Mouse (Mus musculus) right cerebral cortex, adult 2 months (tissue): ENCODE results near the gene Eefsec.

Experiments used
- DNase-seq, 2 experiments: peaks; one replicate each; pipeline ENCODE4 v3.0.0; 2021 to 2022; ENCODE audit warnings: low spot score in 2 of 2

Gene Eefsec

DNA sequence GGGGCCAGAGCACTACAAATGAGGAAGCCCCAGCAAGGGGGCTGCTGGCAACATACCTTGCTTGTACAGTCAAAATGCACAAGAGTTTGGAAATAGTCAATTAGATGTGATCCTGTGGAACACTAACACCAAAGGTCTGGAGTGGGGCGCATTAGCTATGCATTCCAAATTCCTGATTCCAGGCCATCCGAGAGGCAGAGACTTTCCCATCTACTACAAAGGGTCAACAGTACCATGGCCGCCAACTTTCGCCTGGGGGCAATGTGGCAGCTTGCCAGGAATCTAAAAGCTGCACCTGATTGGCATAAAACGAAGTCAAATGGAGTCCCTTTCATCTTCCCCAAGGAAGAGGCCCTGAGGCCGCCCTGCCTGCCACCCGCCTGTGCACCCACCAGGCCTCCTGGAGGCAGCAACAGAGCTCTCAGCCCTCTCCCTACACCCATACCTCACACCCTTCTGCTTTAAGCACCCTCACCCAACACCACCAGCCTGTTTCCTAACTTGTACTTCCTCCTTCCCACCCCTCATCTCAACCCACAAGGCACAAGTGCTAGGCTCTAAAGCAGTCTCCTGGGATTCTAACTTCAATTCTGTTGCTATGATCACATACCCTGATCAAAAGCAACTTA, 30.1 kb downstream of the Eefsec start:
- DNase-seq = no peak

DNA sequence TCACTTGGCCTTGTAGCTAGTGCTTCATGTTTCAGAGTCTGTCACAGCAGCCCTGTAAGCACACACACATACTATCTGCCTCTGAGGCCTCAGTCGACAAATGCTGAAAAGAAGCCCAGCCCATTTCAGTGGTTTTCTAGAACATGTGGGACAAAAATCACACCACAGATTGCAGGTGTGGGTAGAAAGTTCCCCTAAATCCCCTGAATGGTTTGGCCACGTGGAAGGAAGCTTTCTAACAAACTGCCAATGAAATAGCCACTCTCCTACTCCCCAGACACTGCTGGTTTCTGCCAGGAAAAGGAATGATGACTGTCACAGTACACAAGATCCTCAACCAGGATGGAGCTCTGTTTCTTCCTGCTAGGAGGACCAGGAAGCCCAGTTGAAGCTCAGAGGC, 33.7 kb downstream of the Eefsec start:
- DNase-seq = peak; percentile 13 to 23

DNA sequence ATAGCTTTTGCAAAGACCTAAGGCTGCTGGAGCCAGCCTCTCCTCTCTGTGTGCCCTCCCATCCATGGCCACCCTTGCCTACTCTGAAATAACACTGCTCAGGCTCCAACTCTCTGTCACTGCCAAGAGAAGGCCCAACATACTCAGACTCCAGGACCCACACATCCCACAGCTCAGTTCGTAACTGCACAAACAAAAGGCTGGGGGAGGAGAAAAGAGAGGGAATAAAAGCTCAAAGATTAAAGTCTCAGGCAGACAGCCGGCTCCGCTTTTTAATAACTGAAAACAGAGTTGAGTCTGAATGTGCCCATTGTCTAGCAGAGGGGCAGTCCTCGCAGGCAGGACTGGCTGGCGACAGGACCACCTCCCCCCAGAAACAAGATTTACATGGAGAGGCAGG, 36.8 kb downstream of the Eefsec start:
- no peak for DNase-seq

DNA sequence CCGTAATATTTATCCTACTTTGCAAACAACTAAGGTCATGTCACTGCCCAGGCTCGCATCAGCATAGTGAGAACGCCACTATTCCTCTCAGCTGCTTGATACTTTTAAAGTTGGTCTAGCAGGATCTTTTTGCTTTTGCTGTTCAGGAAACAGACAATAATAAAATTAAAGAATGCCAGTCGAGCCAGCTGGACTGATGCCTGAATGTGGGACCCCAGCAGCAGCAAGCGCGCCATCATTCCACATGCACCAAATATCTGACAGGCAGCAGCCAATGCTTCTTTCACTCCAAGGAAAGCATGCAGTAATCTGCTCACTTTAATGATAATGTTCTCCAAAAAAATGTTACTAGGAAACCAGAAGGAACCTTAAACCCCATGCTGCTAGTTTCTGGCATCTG, 45.9 kb downstream of the Eefsec start:
- no peak for DNase-seq

DNA sequence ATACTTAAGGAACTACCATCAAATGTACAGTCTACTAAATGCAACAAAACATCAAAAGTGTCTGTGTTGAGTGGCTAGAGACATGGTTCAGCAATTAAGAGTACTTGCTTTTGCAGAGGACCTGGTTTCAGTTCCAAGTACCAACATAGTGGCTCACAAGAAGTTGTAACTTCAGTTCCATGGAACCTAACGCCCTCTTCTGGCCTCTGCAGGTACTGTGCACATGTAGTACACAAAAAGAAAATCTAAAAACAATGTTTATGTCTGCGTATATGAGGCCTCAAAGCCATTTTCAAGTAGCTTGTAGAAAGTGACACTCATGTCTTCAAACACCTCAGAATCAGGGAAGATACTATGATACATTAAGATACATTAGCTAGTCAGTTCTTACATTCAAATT, 48.4 kb downstream of the Eefsec start:
- no peak for DNase-seq

DNA sequence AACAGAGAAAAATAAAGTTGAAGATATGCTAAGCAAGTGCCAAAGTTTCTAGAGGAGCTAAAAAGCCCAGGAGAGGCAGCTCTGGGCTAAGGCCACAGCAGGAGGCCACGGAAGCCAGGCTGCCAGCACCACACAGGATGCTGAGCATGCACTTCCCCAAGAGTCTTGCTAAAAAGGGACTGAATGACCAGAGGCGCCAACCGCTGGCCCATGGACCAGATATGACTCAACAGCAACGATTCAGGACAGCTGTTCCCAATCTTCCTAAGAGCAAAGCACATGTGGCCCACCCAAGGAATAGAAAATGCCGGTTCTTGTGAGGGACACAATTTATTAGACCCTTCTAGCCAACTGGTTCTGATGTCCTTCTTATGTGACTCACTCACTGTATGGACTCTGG, 57.4 kb downstream of the Eefsec start:
- no peak for DNase-seq

DNA sequence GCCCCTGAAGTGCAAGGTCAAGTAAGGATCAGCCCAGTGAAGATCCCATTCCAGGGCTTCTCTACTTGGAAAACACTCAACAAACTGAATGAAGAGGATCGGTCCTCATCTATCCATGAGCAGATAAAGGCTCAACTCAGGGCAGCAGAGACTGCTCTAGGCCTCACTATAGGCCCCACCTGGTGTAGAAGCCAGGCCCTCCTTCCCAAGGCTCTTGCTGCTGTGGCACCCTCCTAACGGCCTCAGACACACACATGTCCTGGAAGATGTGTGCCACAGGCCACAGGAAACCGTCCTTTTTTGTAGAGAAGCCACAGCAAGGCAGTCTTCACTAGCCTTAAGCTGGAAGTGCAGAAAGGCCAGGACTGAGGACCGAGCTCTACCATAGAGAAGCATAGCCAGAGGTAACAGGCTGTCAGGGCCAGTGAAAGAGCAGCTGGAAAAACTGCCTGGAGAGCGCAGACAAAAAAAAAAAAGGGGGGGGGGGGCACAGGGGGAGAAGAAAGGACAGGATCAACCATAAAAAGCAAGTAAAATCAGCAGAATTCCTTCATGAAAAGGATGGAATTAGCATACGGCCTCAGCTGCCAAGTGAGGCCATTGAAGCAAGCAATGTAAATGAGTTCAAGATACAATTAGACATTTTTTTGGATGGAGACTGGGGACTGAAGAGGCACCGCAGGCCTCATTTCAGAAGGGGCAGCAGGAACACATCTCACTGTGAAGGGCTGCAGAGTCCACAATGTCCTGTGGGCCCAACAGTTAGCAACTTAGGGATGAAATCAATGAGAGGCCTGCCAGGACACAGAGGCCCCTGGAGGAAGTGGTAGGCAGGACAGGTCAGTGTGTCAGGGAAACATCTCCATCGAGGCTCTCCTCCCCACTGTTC, 58.3 kb downstream of the Eefsec start:
- DNase-seq = no peak

DNA sequence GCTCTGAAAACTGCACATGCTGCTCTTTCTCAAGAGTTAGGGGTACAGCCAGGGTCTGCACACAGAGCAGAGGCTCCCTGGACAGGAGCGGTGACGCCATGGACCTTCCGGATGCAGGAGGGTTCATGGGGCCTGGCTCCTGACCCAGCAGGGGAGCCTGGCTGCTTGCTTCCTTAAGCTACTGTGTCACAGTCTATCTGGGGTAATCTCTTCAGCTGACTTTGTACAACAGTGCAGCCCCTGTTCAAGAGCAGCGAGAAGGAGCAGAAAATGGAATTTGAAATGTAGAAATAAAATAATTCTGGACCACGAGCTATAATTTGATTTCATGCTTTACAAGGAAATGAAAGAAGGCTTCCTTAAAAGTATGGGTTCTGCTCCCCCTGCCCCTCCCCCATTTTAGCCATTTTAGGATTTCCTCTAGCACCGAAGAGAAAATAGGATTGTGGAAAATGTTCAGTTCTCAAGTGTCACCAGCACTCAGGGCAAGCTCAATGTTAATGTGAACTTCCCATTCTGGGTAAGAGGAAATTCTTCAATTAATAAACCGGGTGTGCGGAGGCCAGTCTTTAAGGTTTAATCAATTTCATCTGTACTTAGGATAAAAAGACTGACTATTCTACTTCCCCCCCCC, 61.8 kb downstream of the Eefsec start:
- DNase-seq = no peak

DNA sequence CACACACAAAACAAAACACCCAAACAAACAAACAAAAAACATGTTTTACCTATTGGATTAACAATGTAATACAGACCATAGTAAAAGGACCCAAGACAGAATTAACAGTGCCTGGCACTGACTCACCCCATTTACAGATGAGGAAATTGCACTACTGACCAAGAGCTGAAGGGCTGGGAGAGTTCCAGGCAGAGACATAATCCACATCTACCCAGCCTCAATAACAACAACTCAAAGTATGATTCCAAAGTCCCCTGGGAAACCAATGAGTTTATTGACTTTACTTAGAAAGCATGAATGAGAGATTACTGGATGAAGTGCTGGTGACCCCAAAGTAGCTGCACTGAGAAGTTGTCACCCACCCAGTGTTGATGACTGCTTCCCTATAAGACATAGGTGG, 62.6 kb downstream of the Eefsec start:
- no peak for DNase-seq

DNA sequence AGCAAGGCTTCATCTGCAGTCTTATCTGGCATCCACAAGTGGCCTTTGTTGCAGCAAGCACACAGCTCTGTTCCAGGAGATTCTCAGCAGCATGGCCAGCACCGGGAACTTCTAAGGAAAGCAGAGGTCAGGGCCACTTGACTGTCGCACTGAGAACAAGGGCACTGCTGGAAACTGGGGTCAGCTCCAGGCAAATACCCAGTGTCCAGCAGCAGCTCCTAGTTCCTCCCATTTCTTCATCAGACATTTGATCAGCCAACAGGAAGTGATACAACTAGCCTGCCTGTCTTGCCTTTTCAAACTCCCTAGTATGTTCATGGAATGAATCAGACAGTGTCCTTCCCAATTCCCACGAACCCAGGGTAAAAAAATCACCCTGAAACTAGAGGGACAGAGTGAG, 66.6 kb downstream of the Eefsec start:
- DNase-seq = no peak

DNA sequence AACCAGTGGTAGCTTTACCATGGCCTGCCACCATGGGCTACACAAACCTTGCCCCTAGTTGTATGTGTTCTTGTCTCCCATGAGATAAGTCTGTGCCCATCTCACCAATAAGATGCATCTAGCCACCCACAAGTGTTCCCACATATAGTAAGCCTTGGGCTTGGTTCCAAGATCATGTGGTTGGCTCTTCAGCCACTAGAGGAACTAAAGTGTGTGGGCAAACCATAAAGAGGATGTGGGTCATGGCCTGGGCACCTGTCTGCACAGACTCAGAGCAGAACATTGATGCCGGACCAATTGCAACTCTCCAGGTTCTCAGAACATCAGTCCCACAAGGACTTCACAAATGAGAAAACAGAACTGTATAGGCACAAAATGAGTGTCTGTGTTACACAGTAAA, 67.5 kb downstream of the Eefsec start:
- no peak for DNase-seq

DNA sequence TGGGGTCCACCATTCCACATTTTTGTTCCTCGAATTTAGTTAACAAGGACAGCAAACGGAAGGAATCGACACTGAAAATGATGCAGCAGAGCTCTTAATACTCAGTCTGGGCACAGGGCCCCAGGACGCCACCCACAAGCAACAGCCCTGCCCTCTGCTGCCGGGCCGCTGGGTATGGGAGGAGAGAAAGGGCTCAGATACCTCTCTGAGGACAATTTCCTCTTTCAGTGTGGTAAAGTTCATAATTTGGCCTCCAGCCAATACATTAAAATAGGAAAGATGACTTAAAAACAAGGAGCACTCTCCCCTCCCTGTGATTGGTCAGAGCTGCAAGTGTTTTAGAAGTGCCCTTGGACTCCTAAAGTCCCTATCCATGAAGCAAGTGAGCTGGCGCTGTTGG, 72.1 kb downstream of the Eefsec start:
- no peak for DNase-seq

DNA sequence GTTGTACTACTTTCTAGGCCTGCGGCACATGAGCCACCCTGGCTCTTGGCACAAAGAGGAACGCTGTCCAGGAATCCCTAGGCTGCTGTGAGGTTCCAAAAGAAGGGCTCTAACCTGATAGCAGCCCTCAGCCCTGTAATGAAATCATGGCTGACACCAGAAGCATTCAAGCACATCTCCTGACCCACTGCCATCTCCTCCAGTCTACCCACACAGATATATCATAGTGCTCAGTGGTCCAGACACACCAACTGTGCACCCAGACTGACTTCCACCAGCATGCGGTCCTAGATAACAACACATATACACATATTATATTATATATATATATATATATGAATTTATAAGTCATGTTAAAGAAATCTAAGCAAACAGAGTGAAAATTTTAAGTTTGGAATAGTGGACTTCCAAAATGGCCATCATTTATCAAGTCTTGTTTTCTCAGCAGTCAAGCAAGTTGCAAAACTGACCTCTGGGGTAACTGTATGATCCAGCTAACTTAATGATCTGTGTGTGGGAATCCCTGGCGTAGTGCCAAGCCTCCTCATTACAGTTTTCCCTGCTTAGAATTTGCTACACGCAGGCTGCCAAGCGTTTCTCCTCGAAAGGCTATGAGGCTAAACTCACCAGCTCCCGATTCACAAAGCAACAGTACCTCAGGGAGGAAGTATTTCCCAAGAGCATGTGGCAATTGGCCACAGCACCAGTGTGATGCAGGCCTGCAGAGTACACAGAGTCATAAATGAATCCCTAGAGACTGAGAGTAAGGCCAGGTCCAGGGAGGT, 76.3 kb downstream of the Eefsec start:
- no peak for DNase-seq

DNA sequence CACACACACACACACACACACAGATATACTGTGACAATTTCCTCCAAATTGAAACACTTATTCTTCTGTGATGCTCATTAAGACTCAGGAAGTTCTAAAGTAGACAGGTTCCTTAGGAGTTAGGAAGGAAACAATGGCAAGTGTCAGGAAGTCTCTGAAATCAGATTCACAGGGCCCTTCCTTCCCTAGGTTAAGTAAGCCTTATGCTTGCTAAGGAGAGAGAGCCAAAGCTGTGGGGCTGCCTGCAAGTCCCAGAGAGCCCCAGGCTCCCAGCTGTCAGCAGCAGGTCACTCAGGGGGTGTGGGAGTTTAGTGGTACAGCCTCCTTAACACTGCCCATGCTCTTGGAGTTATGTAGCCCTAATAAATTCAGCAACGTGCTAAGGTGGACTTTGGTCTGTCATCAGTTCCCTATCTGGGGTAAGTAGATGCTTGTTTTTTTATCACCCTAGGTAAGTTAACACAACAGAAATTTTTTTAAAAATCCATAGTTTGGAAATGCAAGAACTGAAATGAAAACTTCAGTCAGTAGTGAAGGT, 82.8 kb downstream of the Eefsec start:
- DNase-seq = no peak

DNA sequence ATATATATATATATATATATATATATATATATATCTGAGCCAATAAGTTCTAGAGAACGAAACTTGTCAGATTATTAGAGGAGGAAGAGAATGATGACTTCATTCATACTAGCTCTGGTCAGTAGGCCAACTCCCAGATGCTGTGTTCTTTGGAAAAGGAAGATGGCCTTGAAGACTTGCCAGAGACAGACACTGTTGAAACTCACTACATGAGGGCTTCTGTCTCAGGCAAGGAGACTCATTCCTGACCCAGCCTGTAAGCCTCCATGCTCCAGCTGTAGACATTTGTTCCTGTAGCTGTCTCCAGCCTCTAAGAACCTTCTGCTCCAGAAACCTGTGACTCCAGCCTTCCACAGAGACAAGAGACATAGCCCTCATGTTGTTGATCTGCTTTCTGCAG, 85.2 kb downstream of the Eefsec start:
- DNase-seq = no peak

DNA sequence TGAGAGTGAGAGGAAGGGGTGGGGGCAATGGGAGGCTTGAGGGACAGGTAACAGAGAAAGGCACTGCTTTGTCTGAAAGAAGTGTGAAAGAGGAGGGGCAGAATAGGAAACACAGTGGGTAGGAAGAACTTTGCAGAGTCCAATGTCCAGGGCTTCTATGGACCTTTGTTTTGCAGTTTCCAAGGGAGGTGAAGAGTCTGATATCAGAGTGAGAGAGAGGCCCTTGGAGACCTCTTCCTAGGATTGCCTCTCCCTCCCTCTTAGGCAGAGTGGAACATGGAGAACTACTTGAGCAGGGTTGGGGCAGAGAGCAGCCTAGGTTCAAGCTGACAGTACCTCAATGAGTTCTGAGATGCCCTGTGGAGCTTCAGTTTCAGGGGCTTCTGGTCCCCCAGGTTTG, 88.1 kb downstream of the Eefsec start:
- no peak for DNase-seq

DNA sequence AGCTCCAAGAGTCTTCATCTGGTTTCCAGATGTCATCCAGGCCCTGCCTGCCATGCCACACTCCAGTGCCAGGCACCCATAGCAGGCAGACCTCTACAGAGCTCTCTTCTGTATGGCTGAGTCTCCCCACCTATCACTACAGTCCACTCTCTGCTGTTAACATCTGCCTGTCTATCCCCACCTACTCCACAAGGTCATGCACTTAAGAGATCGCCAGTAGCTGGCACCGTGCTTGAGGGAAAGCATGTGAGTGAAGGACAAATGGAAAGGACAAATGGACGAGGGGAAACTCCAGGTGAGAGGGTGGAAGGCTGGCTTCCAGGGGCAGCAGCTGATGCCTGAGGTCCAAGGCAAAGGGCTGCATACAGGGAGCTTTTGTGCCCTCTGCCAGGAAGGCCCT, 90.5 kb downstream of the Eefsec start:
- DNase-seq = no peak

DNA sequence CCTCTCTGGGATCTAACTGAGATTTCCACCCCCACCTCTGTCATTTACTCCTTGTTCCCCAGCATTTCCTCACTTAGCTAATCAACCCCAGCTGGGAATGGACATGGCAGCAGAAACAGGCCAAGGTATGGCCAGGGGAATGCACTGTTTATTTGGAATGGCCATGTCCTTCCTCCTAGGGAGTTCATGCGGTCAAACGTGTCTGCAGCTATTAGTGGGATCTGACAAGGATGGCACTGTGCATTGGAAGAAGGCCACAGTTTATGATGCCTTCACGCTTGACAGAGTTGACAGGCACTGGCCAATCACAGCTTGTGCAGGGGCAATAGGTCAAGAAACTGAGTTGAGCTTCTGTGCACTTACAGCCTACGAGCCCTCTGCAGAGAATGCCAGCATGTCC, 93.8 kb downstream of the Eefsec start:
- no peak for DNase-seq

DNA sequence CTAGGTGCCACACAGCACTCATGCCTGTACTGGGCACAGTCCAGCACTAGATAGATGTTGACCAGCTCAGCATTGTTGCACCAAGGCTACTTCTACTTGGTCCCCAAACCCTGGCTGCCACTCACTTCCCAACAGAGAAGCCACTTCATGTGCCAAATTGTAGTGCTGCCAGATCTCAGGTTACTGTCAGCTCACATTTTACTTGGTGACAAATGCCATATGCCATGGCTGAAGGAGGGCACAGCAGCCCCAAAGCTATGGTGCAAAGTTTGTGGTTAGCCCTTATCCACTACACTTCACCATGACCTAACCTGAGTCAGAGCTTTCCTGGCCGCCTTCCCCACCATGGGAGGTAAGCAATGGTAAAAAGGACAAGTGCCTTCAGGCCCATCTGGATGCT, 99.6 kb downstream of the Eefsec start:
- DNase-seq = no peak

DNA sequence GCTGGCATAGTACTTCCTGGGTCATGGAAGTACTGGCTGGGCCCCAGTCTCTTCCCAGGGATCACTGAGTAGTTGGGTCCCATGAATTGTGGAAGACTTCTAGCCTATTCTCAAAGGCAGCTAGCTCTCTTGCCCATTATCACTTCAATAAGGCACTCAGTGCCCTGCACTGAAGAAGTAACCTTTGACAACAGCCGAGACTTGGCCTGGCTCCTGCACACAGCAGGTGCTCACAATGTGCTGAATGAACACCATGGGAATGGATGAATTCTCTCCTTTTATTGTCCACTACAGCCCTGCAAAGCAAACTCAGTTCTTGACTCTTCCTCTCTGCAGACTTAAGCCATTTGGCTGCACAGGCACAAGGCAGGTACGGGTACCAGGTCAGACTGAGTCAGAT, 101.0 kb downstream of the Eefsec start:
- no peak for DNase-seq

DNA sequence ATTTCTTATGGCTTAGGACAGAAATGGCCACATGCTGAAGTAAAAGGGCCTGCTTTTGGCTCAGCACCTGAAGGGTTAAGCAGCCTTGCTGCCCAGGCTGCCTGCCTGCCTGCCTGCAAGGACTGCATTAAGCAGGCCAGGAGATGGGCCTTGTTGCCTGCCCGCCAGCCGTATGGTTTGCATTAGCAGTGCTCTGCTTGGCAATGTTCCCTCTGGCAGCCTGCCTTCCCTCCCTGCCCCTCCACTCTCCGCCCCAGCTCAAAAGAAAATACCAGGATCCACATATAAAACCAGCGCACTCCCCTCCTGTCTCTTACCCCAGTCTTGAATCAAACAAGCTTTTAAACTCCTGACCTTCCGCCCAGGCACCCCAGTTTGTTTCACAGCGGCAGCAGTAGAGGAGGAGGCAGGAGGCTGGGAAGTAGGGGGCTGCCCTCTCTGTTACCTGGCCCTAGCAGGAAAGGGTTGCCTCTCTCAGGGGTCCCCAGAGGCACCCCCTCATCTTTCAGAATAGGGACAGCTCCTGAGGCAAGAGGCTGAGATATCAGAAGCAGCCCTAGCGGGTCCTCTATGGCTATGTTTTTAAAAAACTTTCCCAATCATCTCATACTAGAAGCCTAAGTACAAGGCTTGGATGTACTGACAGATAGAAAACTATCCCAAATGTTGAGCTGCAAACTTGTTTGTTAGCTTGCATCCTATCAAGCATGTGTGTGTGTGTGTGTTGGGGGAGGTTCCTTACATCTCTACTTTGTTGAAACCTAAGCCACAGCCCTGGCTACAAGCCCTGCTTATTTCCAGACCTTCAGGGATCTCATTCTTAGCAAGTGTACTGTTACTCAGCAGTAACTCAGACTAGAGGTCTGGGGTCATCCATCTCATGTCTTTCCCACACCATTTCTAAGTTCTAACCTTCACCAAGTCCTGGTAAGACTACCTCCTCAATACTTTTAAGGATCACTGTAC, 102.6 kb downstream of the Eefsec start:
- DNase-seq = peak; percentile 76 to 78
